Mouse (Mus musculus) B cell, adult 2 months (primary cell): Measurements from ENCODE around the gene Hpcal1.

Experiments used
- DNase-seq, 2 experiments: peaks; one replicate each; pipeline ENCODE4 v3.0.0; 2022

The Hpcal1 gene

GRCm38 (mm10) chr12:17688913-17689312 is 1.7 kb upstream of the Hpcal1 start:
- no peak for DNase-seq

- DNase-seq = no peak
These were observed 609 bp upstream of the Hpcal1 start for GRCm38 (mm10) chr12:17689931-17690563.

- DNase-seq = peak; percentile 28 to 31
These were observed 742 bp downstream of the Hpcal1 start for GRCm38 (mm10) chr12:17691320-17691876.

GRCm38 (mm10) chr12:17691891-17692321 is 1.2 kb downstream of the Hpcal1 start:
- peak; percentile 41 to 47 for DNase-seq

- peak; percentile 3 to 4 for DNase-seq
These were observed 1.7 kb downstream of the Hpcal1 start for GRCm38 (mm10) chr12:17692356-17692755.

GRCm38 (mm10) chr12:17692953-17693352 is 2.3 kb downstream of the Hpcal1 start:
- no peak for DNase-seq

GRCm38 (mm10) chr12:17694589-17695115 is 4.0 kb downstream of the Hpcal1 start:
- peak; percentile 14 to 23 for DNase-seq

GRCm38 (mm10) chr12:17696395-17696794 is 5.7 kb downstream of the Hpcal1 start:
- DNase-seq = no peak

GRCm38 (mm10) chr12:17698934-17699333 is 8.3 kb downstream of the Hpcal1 start:
- no peak for DNase-seq

- no peak for DNase-seq
These were observed 8.8 kb downstream of the Hpcal1 start for GRCm38 (mm10) chr12:17699480-17699879.

GRCm38 (mm10) chr12:17701131-17701720 is 10.6 kb downstream of the Hpcal1 start:
- DNase-seq = no peak

GRCm38 (mm10) chr12:17701795-17702194 is 11.1 kb downstream of the Hpcal1 start:
- DNase-seq = no peak

GRCm38 (mm10) chr12:17702257-17702943 is 11.7 kb downstream of the Hpcal1 start:
- DNase-seq = no peak

GRCm38 (mm10) chr12:17702944-17703335 is 12.3 kb downstream of the Hpcal1 start:
- DNase-seq = no peak

GRCm38 (mm10) chr12:17703866-17704265 is 13.2 kb downstream of the Hpcal1 start:
- DNase-seq = no peak

GRCm38 (mm10) chr12:17707472-17707871 is 16.8 kb downstream of the Hpcal1 start:
- DNase-seq = no peak

- no peak for DNase-seq
These were observed 18.8 kb downstream of the Hpcal1 start for GRCm38 (mm10) chr12:17709451-17709850.

- DNase-seq = no peak
These were observed 19.5 kb downstream of the Hpcal1 start for GRCm38 (mm10) chr12:17709926-17710746.

- DNase-seq = no peak
These were observed 20.1 kb downstream of the Hpcal1 start for GRCm38 (mm10) chr12:17710747-17711092.

- DNase-seq = no peak
These were observed 21.2 kb downstream of the Hpcal1 start for GRCm38 (mm10) chr12:17711731-17712388.

GRCm38 (mm10) chr12:17712571-17712970 is 21.9 kb downstream of the Hpcal1 start:
- DNase-seq = no peak
